Mouse (Mus musculus) stomach, postnatal 0 days (tissue): ENCODE measurements around the gene Top2b.

ENCODE experiments used
- CTCF ChIP-seq: IDR thresholded peaks from 2 replicates; pipeline ENCODE4 v1.5.1; 2016; ENCODE audit warnings: antibody characterized with exemption, low read depth, mild to moderate bottlenecking, moderate library complexity
- EP300 ChIP-seq: optimal IDR thresholded peaks from 2 replicates; pipeline ENCODE3; 2016; ENCODE audit warnings: antibody characterized with exemption

GRCm38 (mm10) chr14:16316715-16317114 is 48.3 kb upstream of the Top2b start:
- TF ChIP-seq CTCF (no peak), EP300 (no peak)
